Mouse (Mus musculus) CD4-positive naive resting alpha-beta T cell, adult 57 days (primary cell): Measurements from ENCODE around the gene Olfr137. TPM values are rescaled to one million over a fixed set of nuclear protein-coding genes. Genes with fewer than 3 reads are reported as not detected.

Experiments used
- total RNA-seq: library from RNA; stranded (reverse); gene quantifications from one replicate; pipeline ENCODE4 v1.2.4, GENCODE M21; 2023

Gene Olfr137
- total RNA-seq: not detected

GRCm38 (mm10) chr17:38307470-38307869 lies at the start of gene Olfr137:
TSS of gene Olfr137 (minus strand) at chr17:38307570.

GRCm38 (mm10) chr17:38329531-38329930 lies 22.2 kb upstream of the Olfr137 start, which contains the start of gene Olfr136:
TSS of gene Olfr136 (plus strand) at chr17:38329831.

GRCm38 (mm10) chr17:38260735-38261134 lies 46.6 kb downstream of the Olfr137 start, which contains the start of gene Olfr138:
TSS of gene Olfr138 (plus strand) at chr17:38261035.

Other genes with a start within 250 kb of the Olfr137 start
- gene Olfr129, start 247.5 kb downstream of the Olfr137 start, total RNA-seq: not detected
- gene Olfr130, start 243.6 kb downstream of the Olfr137 start, total RNA-seq: not detected
- gene Olfr131, start 218.9 kb downstream of the Olfr137 start, total RNA-seq: not detected
- not detected for gene Olfr132, start 173.0 kb downstream of the Olfr137 start, total RNA-seq
- gene Olfr133, start 162.3 kb downstream of the Olfr137 start, total RNA-seq: not detected
- gene Olfr134, start 136.2 kb downstream of the Olfr137 start, total RNA-seq: not detected
- not detected for gene Olfr135, start 103.2 kb downstream of the Olfr137 start, total RNA-seq
- gene Olfr138, start 46.5 kb downstream of the Olfr137 start, total RNA-seq: not detected
- gene Olfr136, start 22.3 kb upstream of the Olfr137 start, total RNA-seq: not detected
- gene Esp36, start 112.6 kb upstream of the Olfr137 start, total RNA-seq: not detected
- gene Esp34, start 246.6 kb upstream of the Olfr137 start, total RNA-seq: not detected